Mouse (Mus musculus) heart, postnatal 0 days (tissue): ENCODE results near the gene Hspa5. TPM values are rescaled to one million over a fixed set of nuclear protein-coding genes. Genes with fewer than 3 reads are reported as not detected.

Experiments used
- ATAC-seq: fragments of 200-750 bp; cut with Nextera tagmentation; 2 replicates; pipeline ENCODE4 v1.8.0; 2017; ENCODE audit warnings: low read depth, moderate number of reproducible peaks, moderate library complexity; ENCODE audit not compliant: insufficient read depth
- DNase-seq: peaks from one replicate; pipeline ENCODE4 v3.0.0-alpha.2; 2016; ENCODE audit warnings: low spot score
- H3K27ac ChIP-seq: fragments of 300-500 bp; sonication (generic); 2 replicates; pipeline ENCODE4 v1.5.1; 2014; ENCODE audit warnings: low read depth, mild to moderate bottlenecking
- H3K27me3 ChIP-seq: fragments of 300-500 bp; sonication (generic); 2 replicates; pipeline ENCODE4 v1.6.1; 2014; ENCODE audit warnings: low read length, mixed read lengths; ENCODE audit not compliant: control insufficient read depth, insufficient read depth
- H3K36me3 ChIP-seq: fragments of 300-500 bp; sonication (generic); replicated peaks from 2 replicates; pipeline ENCODE4 v1.6.1; 2014; ENCODE audit warnings: low read length, mixed read lengths; ENCODE audit not compliant: control insufficient read depth, insufficient read depth
- H3K4me1 ChIP-seq: fragments of 300-500 bp; sonication (generic); 2 replicates; pipeline ENCODE4 v1.6.1; 2014; ENCODE audit warnings: antibody characterized with exemption; ENCODE audit not compliant: control insufficient read depth, insufficient read depth
- H3K4me2 ChIP-seq: fragments of 300-500 bp; sonication (generic); 2 replicates; pipeline ENCODE4 v1.6.1; 2014; ENCODE audit warnings: low read depth, mild to moderate bottlenecking, low read length, moderate library complexity
- H3K4me3 ChIP-seq: fragments of 300-500 bp; sonication (generic); 2 replicates; pipeline ENCODE4 v1.5.1; 2014; ENCODE audit warnings: low read depth, low read length
- H3K9ac ChIP-seq: fragments of 300-500 bp; sonication (generic); replicated peaks from 2 replicates; pipeline ENCODE4 v1.6.1; 2014; ENCODE audit warnings: low read depth, low read length, mixed read lengths
- H3K9me3 ChIP-seq: fragments of 300-500 bp; sonication (generic); replicated peaks from 2 replicates; pipeline ENCODE4 v1.6.1; 2016; ENCODE audit warnings: low read length; ENCODE audit not compliant: control insufficient read depth
- CTCF ChIP-seq: IDR thresholded peaks from 2 replicates; pipeline ENCODE4 v1.5.1; 2016; ENCODE audit warnings: antibody characterized with exemption, control low read depth, low read depth
- EP300 ChIP-seq: IDR thresholded peaks from 2 replicates; pipeline ENCODE4 v1.6.1; 2016; ENCODE audit warnings: antibody characterized with exemption, low read depth
- whole genome bisulfite sequencing: fragments of 180-500 bp; shearing (Covaris S2); extraction: QIAGEN DNeasy Blood & Tissue Kit; methylation state at CpG from one replicate; pipeline ENCODE4 v1.1.7; 2014; 5-methylcytosine and 5-hydroxymethylcytosine counted together
- polyA plus RNA-seq: library from polyadenylated mRNA; unstranded; fragments of >200 nt; fragmentation: Nextera tagmentation; extraction: Ambion mirVana; gene quantifications from 2 replicates; pipeline ENCODE4 v1.2.1, GENCODE M21; 2015
- total RNA-seq: library from RNA; depleted of rRNA; stranded (reverse); fragments of >200 nt; gene quantifications from 2 replicates; pipeline ENCODE4 v1.2.3, GENCODE M21; 2014; ENCODE audit warnings: low replicate concordance

Hspa5 gene
- total and polyA plus RNA-seq, 2 experiments from 2014 or later = 175 to 348 TPM

- 70% methylated on average over 2 of the region's 2 CpGs for WGBS
- Histone ChIP-seq H3K4me2 (no peak overlapping the region), H3K27me3 (no peaks in the 10 kb centered on the region), H3K27ac (no peak overlapping the region), H3K9me3 (no peaks in the 10 kb centered on the region), H3K4me1 (no peaks in the 10 kb centered on the region), H3K4me3 (no peak overlapping the region), H3K9ac (no peak overlapping the region), H3K36me3 (no peaks in the 10 kb centered on the region)
- ATAC-seq (no peak), DNase-seq (no peak)
- TF ChIP-seq CTCF = no peak
- TF ChIP-seq EP300 = no peak
Observed at GRCm38 (mm10) chr2:34762174-34762573, 9.6 kb upstream of the Hspa5 start.

GRCm38 (mm10) chr2:34762872-34763271, 8.9 kb upstream of the Hspa5 start:
- no peaks in the 10 kb centered on the region for H3K36me3 ChIP-seq
- no peak overlapping the region for H3K9ac ChIP-seq
- H3K9me3 ChIP-seq = no peaks in the 10 kb centered on the region
- no peak for ATAC-seq
- H3K27me3 ChIP-seq = no peaks in the 10 kb centered on the region
- H3K27ac ChIP-seq = no peak overlapping the region
- no peak for DNase-seq
- 45% methylated on average over 2 of the region's 2 CpGs for WGBS
- no peak overlapping the region for H3K4me2 ChIP-seq
- H3K4me3 ChIP-seq = no peak overlapping the region
- TF ChIP-seq EP300 = no peak
- no peak for TF ChIP-seq CTCF
- no peaks in the 10 kb centered on the region for H3K4me1 ChIP-seq

- no peak for ATAC-seq
- whole genome bisulfite sequencing = 45% methylated on average over 12 of the region's 12 CpGs
Observed at GRCm38 (mm10) chr2:34764801-34765200, 7.0 kb upstream of the Hspa5 start.

GRCm38 (mm10) chr2:34770049-34770448, 1.7 kb upstream of the Hspa5 start:
- Histone ChIP-seq H3K4me3 (no peak overlapping the region), H3K4me1 (peaks cover 30% of the 10 kb centered on the region), H3K27ac (no peak overlapping the region), H3K36me3 (peaks cover 20% of the 10 kb centered on the region), H3K27me3 (no peaks in the 10 kb centered on the region), H3K9ac (no peak overlapping the region), H3K9me3 (no peaks in the 10 kb centered on the region), H3K4me2 (no peak overlapping the region)
- no peak for TF ChIP-seq CTCF
- TF ChIP-seq EP300 = no peak
- DNase-seq (no peak), ATAC-seq (no peak)
- 93% methylated on average over 2 of the region's 2 CpGs for WGBS

More at GRCm38 (mm10) chr2:34764801-34765200, 7.0 kb upstream of the Hspa5 start:
- Histone ChIP-seq H3K4me2 (no peak overlapping the region), H3K27ac (no peak overlapping the region), H3K27me3 (no peaks in the 10 kb centered on the region), H3K4me3 (no peak overlapping the region), H3K9ac (no peak overlapping the region), H3K4me1 (no peaks in the 10 kb centered on the region), H3K36me3 (no peaks in the 10 kb centered on the region), H3K9me3 (no peaks in the 10 kb centered on the region)
- TF ChIP-seq EP300 (no peak), CTCF (no peak)
- DNase-seq = no peak

- Histone ChIP-seq H3K36me3 (peaks cover 28% of the 10 kb centered on the region), H3K9ac (peak overlapping the region; percentile 96), H3K27ac (peak overlapping the region; percentile 89), H3K9me3 (no peaks in the 10 kb centered on the region), H3K27me3 (no peaks in the 10 kb centered on the region), H3K4me2 (peak overlapping the region; percentile 85), H3K4me3 (peak overlapping the region; percentile 98), H3K4me1 (peaks cover 38% of the 10 kb centered on the region)
- WGBS = 2% methylated on average over 6 of the region's 6 CpGs
- DNase-seq (no peak), ATAC-seq (no peak)
- no peak for TF ChIP-seq EP300
- TF ChIP-seq CTCF = no peak
Observed at GRCm38 (mm10) chr2:34770951-34771350, 819 bp upstream of the Hspa5 start.
